Mouse (Mus musculus): ENCODE data around the gene S1pr5. TPM values are rescaled to one million over a fixed set of nuclear protein-coding genes. Genes with fewer than 3 reads are reported as not detected.

The S1pr5 gene
- polyA plus RNA-seq, 1 experiment from 2014 or later, result 5.0 TPM

GRCm38 (mm10) chr9:21194787-21195493 is 53.3 kb downstream of the S1pr5 start:
- 78% methylated on average over 4 of the region's 4 CpGs for WGBS
- peaks cover 13% of the 10 kb centered on the region for H3K4me1 ChIP-seq (ENCODE audit: control insufficient read depth, insufficient read depth, low read length)
- ATAC-seq (ENCODE audit: low read depth), result no peak

DNA sequence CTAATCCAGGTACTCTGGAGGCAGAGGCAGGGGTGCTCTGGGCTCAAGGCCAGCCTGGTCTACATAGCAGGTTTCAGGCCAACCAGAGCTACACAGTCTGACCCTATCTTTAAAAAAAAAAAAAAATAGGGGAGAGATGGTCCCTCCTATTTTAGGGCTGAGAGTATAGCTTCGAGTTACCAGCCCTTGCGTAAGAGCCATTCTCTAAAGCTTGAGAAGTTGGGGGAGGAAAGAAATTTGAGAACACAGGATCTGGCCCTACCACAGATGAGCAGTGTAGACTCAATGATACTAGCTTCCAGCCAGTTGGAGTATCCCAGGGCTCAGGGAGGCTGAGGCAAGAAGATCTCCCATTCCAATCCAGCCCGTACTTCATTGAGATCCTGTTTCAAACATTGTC is 54.5 kb downstream of the S1pr5 start:
- Histone ChIP-seq H3K9ac (replicated peaks; ENCODE audit: low read depth, low read length) (no peak overlapping the region), H3K4me3 (ENCODE audit: low read depth, low read length) (no peak overlapping the region), H3K27me3 (ENCODE audit: control insufficient read depth, insufficient read depth, low read length) (no peaks in the 10 kb centered on the region), H3K4me1 (ENCODE audit: control insufficient read depth, insufficient read depth, low read length) (peaks cover 13% of the 10 kb centered on the region), H3K9me3 (ENCODE audit: control insufficient read depth, low read length) (no peaks in the 10 kb centered on the region), H3K36me3 (ENCODE audit: control insufficient read depth, insufficient read depth, low read length) (no peaks in the 10 kb centered on the region), H3K4me2 (ENCODE audit: low read depth, low read length) (no peak overlapping the region), H3K27ac (ENCODE audit: low read depth, low read length) (no peak overlapping the region)
- ATAC-seq (ENCODE audit: low read depth), result no peak
- WGBS, result 90% methylated on average over 3 of the region's 3 CpGs

More at GRCm38 (mm10) chr9:21194787-21195493, 53.3 kb downstream of the S1pr5 start:
- H3K27ac ChIP-seq (ENCODE audit: low read depth, low read length), result no peak overlapping the region
- no peaks in the 10 kb centered on the region for H3K36me3 ChIP-seq (ENCODE audit: control insufficient read depth, insufficient read depth, low read length)
- no peak overlapping the region for H3K9ac ChIP-seq (replicated peaks; ENCODE audit: low read depth, low read length)
- no peak overlapping the region for H3K4me3 ChIP-seq (ENCODE audit: low read depth, low read length)
- H3K4me2 ChIP-seq (ENCODE audit: low read depth, low read length), result no peak overlapping the region
- no peaks in the 10 kb centered on the region for H3K9me3 ChIP-seq (ENCODE audit: control insufficient read depth, low read length)
- H3K27me3 ChIP-seq (ENCODE audit: control insufficient read depth, insufficient read depth, low read length), result no peaks in the 10 kb centered on the region

Other genes starting within 250 kb of the S1pr5 start
- gene Mrpl4, start 245.7 kb downstream of the S1pr5 start, polyA plus RNA-seq (2014; fragmentation: Nextera tagmentation; extraction: Ambion mirVana), result 103 and 115 TPM in 2 replicates
- gene Icam1, start 232.5 kb downstream of the S1pr5 start, polyA plus RNA-seq (2014; fragmentation: Nextera tagmentation; extraction: Ambion mirVana), result 1.4 and 3.6 TPM in 2 replicates
- gene Icam4, start 219.1 kb downstream of the S1pr5 start, polyA plus RNA-seq (2014; fragmentation: Nextera tagmentation; extraction: Ambion mirVana), result 0.27 TPM in 1 of 2 replicates, not detected in the other
- gene Icam5, start 216.4 kb downstream of the S1pr5 start, polyA plus RNA-seq (2014; fragmentation: Nextera tagmentation; extraction: Ambion mirVana), result 1.3 and 1.6 TPM in 2 replicates
- gene Zglp1, start 181.3 kb downstream of the S1pr5 start, polyA plus RNA-seq (2014; fragmentation: Nextera tagmentation; extraction: Ambion mirVana), result 1.2 and 2.7 TPM in 2 replicates
- gene Gm49373, start 175.3 kb downstream of the S1pr5 start, polyA plus RNA-seq (2014; fragmentation: Nextera tagmentation; extraction: Ambion mirVana), result 1.7 and 1.8 TPM in 2 replicates
- gene Fdx1l, start 174.8 kb downstream of the S1pr5 start, polyA plus RNA-seq (2014; fragmentation: Nextera tagmentation; extraction: Ambion mirVana), result 62.7 and 73.5 TPM in 2 replicates
- 0.88 and 1.5 TPM in 2 replicates for gene Gm38431, start 156.4 kb downstream of the S1pr5 start, polyA plus RNA-seq (2014; fragmentation: Nextera tagmentation; extraction: Ambion mirVana)
- 29.4 and 35.2 TPM in 2 replicates for gene Raver1, start 156.4 kb downstream of the S1pr5 start, polyA plus RNA-seq (2014; fragmentation: Nextera tagmentation; extraction: Ambion mirVana)
- gene Tyk2, start 117.2 kb downstream of the S1pr5 start, polyA plus RNA-seq (2014; fragmentation: Nextera tagmentation; extraction: Ambion mirVana), result 7.9 and 10.2 TPM in 2 replicates
- 190 and 219 TPM in 2 replicates for gene Cdc37, start 98.5 kb downstream of the S1pr5 start, polyA plus RNA-seq (2014; fragmentation: Nextera tagmentation; extraction: Ambion mirVana)
- 27.5 and 35.3 TPM in 2 replicates for gene Pde4a, start 82.7 kb downstream of the S1pr5 start, polyA plus RNA-seq (2014; fragmentation: Nextera tagmentation; extraction: Ambion mirVana)
- 34.2 and 43.6 TPM in 2 replicates for gene Keap1, start 9.1 kb downstream of the S1pr5 start, polyA plus RNA-seq (2014; fragmentation: Nextera tagmentation; extraction: Ambion mirVana)
- 50.4 and 50.5 TPM in 2 replicates for gene Atg4d, start 16.9 kb upstream of the S1pr5 start, polyA plus RNA-seq (2014; fragmentation: Nextera tagmentation; extraction: Ambion mirVana)
- 14.2 and 16.4 TPM in 2 replicates for gene Kri1, start 39.5 kb upstream of the S1pr5 start, polyA plus RNA-seq (2014; fragmentation: Nextera tagmentation; extraction: Ambion mirVana)
- 113 and 125 TPM in 2 replicates for gene Cdkn2d, start 43.0 kb upstream of the S1pr5 start, polyA plus RNA-seq (2014; fragmentation: Nextera tagmentation; extraction: Ambion mirVana)
- gene Ap1m2, start 63.9 kb upstream of the S1pr5 start, polyA plus RNA-seq (2014; fragmentation: Nextera tagmentation; extraction: Ambion mirVana), result 1.1 and 2.3 TPM in 2 replicates
- gene Slc44a2, start 72.3 kb upstream of the S1pr5 start, polyA plus RNA-seq (2014; fragmentation: Nextera tagmentation; extraction: Ambion mirVana), result 67.7 and 75.1 TPM in 2 replicates
- 210 and 222 TPM in 2 replicates for gene Ilf3, start 119.4 kb upstream of the S1pr5 start, polyA plus RNA-seq (2014; fragmentation: Nextera tagmentation; extraction: Ambion mirVana)
- 43.7 and 48.9 TPM in 2 replicates for gene Qtrt1, start 163.4 kb upstream of the S1pr5 start, polyA plus RNA-seq (2014; fragmentation: Nextera tagmentation; extraction: Ambion mirVana)
- 53.1 and 59.4 TPM in 2 replicates for gene Dnm2, start 176.5 kb upstream of the S1pr5 start, polyA plus RNA-seq (2014; fragmentation: Nextera tagmentation; extraction: Ambion mirVana)

All from neural tube, embryonic 14.5 days (tissue).